Mouse (Mus musculus): ENCODE measurements around the gene Bcar3. TPM values are rescaled to one million over a fixed set of nuclear protein-coding genes. Genes with fewer than 3 reads are reported as not detected.
"Not testable (repeated sequence)": the region's sequence is repeated elsewhere in the genome, so short reads cannot be mapped to it uniquely, and the experiment has no call there.

The Bcar3 gene
- total RNA-seq, 2 experiments from 2014 or later, result 9.3 to 10.0 TPM

DNA sequence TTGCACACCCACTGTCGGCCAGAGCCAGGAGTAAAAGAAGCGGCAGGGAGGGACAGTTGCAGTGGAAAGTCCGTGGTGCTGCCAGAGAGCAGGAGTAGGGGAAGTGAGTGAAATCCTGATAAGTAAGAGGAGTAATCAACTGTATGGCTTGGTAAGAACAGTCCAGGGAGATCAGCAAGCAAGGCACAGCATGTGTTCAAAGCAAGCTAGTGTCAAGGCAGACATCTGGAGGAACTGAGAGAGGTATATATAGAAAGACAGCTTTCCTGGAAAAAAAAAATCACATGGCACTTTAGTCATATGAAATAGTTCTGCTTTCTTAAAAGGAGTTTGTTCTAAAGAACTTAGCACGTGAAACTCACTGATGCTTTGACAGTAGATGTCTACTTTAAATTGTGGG, 78.7 kb downstream of the Bcar3 start:
- DNase-seq, result no peak
- intact Hi-C loops (cut with DNase I), result no loop called here

DNA sequence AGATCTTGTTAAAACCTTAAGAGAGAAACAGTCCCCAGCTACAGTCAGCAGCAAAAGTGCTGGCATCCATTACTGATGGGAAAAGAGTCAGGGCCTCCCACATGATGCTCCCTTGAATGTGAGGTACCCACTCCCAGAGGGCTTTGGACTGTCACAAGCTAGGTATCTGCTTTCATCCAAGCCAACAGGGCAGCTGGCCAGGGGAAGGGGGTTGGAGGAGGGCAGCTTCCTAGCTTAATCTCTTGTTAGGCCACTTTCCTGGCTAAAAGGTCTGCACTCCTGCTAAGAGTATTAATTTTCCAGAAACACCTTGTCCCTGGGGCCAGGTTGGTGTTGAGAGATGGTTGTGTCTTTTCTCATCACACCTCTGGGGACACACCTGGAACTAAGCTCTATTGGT, 82.1 kb downstream of the Bcar3 start:
- intact Hi-C loops (cut with DNase I), result no loop called here
- no peak for DNase-seq

DNA sequence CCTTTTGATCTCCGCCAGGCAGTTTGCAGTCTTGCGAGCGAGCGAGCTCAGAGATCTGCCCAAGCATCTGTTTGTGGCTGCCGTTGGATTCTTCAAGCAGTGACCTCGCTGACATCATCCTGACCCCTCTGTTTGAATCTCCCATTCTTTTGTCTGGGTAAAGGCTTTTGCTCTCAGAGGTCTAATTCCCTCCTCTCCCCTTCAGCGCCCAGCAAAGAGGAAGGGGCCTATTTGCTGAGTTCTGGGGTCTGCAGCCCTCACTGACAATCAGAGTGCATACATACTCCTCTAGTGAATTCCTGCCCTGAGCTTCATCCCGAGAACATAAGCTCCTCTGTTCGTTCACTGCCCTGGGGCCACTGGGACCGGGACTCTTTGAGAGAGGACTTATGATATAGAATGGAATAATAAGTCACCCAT, 82.5 kb downstream of the Bcar3 start:
- peak; percentile 24 to 39 for DNase-seq
- intact Hi-C loops (cut with DNase I), result no loop called here

DNA sequence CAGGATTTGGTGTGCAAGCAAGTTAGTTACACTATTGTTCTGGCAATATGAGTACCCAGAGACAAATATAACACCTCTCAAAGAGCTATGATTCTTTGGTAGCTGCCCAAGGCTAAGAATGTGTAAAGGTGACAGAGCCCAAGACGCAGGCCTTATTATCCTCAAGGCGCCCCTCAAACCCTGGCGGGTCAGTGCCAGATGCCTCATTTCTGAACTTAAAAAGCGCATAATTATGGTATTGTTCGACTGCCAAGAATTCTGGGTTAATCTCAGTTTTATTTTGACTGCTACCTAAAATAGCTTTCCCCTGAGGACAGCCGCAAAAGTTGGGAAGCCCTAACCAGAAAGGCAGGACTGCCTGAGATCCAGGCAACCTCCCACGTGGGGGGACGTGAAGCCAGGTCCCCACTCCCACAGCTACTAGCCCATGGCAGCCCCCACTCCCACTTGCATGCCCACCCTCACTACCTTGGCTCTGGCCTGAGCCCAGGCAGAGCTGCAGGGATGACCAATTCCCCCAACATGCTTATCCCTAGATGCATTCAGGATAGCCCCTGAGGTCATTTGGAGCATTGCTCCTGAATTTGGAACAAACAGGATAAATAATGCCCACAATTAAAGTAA, 83.0 kb downstream of the Bcar3 start:
- peak; percentile 14 to 28 for DNase-seq

DNA sequence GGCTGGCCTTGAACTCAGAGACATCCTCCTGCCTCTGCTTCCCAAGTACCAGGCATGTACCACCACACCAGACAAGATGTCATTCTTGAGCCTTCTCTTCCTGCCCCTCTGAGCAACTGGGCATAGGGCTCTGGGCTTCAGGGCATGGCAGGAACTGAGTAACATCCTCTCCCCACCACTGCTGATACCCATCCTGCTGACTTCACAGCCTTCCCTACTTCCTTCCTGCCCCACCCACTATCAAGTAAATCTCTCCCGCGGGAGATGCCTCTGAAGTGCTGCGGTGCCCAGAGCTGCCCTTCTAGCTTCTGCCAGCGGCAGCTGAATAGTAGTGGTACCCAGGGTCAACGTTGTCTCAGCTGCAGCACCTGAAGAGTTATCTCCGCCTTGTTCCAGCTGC, 84.7 kb downstream of the Bcar3 start:
- intact Hi-C loops (cut with DNase I), result no loop called here
- DNase-seq, result no peak

More for the DNA sequence above, 83.0 kb downstream of the Bcar3 start:
- intact Hi-C loops (cut with DNase I), result no loop called here

DNA sequence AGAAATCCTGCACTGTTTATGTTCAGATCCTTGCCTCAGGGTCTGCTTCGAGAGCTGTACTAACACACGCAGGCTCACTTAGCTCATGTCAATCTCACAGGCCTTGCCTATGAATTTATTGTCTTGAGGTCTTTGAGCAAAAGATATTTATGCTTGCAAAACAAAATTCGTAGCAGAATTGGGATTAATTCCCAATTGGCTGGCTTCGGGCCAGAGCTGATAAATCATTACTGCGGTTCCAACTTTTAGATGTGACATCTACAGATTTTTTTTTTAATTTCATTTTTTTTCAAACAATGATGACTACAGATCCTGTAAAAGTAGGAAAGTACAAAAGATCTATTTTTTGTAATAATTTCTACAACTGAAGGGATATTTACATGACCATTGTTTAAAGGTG, 86.8 kb downstream of the Bcar3 start:
- DNase-seq, result no peak
- intact Hi-C loops (cut with DNase I), result no loop called here

DNA sequence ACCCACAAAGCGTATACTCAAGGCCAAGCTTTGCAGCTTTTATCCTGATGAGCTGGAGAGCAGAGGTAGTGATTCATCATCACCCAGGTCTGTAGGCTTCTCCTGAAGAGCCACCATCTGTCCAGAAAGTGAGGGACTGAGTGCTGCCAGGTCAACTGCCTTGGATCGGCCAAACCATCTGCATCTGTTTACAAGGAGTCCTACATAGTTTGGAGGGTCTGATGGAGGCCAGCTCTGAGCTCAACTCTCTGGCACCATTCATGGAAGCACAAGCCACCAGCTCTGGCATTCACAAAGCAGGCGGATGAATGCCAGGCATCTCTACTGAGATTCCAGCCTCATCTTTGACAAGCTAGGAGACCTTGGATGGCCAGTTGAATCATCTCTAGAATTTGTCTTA, 87.7 kb downstream of the Bcar3 start:
- intact Hi-C loops (cut with DNase I), result no loop called here

DNA sequence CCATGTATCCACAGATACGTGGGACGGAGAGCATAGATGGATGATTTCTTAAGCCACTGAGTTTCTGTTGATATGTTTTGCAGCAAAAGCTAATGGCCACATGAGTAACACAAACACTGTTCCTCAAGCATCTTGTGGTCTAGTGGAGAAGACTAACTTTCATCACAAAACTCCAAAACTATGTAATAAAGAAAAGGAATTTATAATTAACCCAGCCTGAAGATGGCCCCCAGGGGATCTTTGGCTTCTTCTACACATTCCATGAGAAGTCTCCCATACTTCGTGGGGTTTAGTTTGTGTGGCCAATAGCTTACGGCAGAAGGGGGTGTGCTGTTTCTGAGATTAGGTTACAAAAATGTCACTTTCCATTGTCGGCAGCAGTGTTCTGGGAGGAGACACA, 92.5 kb downstream of the Bcar3 start:
- intact Hi-C loops (cut with DNase I), result no loop called here
- DNase-seq, result no peak

More for the DNA sequence above, 87.7 kb downstream of the Bcar3 start:
- no peak for DNase-seq

DNA sequence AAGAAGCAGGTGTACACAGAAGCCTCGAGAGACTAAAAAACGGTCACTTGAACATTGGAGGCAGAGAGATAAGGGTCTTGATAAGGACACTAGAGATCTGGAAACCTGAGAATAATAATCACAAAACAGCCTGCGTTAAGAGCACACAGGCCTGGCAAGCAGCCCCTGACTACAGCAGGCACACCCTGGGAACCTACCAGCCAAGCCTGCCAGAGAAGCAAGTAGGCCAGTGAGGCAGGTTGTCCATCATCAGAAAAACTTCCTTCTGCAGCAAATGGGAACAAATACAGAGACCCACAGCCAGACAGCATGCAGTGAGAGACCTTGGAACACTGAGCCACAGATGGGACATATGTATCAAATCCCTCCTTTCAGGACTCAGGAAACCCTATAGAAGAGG, 93.8 kb downstream of the Bcar3 start:
- no peak for DNase-seq
- intact Hi-C loops (cut with DNase I), result no loop called here

DNA sequence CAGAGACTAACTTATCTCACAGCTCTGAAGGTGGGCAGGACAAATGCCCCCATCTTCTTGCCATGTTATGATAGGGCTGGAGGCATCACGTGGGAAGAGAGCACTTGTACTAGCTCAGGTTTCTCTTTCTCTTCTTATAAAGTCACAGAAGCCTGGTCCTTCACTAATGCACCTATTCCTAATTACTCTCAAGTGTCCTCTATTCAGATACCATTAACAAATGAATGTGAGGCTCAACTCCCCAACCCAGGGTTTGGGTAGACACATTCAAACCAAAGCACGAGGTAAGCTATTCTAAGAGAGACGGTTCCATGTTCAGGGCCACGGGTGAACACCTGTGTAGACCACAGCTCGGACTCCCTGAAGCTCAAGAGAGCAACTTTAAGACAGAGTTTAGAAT, 96.0 kb downstream of the Bcar3 start:
- intact Hi-C loops (cut with DNase I), result no loop called here
- DNase-seq, result no peak

DNA sequence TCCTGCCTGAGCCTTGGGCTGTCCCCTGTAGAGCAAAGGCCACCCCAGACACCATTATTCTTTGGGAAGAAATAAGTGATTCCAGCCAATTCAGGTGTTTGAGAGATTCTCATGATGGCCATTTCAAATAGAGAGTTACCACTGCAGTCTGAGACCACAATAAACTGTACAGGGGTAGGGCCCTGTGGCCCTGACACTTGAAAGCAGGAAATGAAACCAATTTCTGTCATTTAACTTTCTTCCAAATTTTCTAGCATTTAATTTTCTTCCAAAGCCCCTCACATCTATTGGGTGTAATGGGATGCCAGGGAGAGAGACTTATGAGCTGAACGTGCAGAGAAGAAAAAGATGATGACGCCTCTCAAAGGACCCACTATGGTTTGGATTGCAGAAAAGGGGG, 97.2 kb downstream of the Bcar3 start:
- no peak for DNase-seq
- intact Hi-C loops (cut with DNase I), result no loop called here

DNA sequence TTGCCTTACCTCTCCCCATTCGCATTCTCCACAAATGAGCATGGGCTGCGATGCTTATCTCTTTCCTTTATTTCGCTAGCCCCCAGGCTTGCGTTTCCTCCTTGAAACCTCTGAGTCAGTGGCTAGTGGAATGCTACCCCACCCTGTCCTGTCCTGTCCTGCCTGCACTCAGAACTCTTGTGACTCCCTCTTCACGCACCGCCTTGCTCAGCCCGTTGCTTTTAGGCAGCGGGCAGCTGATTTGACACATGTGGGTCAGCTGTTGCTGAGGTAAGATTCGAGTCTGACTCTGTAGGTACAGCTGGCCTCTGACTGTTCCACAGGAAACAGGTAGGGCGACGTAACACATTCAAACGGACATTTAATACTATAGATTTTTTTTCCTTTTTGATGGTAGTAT, 97.9 kb downstream of the Bcar3 start:
- DNase-seq, result no peak
- intact Hi-C loops (cut with DNase I), result no loop called here

DNA sequence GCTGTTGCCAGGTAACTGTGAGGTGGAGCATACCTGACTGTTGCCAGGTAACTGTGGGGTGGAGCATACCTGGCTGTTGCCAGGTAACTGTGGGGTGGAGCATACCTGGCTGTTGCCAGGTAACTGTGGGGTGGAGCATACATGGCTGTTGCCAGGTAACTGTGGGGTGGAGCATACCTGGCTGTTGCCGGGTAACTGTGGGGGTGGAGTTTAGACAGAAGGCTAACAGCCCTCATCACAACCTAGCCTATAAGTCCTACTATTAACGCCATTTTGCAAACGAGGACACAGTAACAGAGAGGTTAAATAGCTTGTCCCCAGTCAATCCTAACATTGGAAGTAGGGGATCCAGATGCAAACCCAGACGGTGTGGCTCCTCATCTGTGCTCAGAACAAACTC, 99.5 kb downstream of the Bcar3 start:
- intact Hi-C loops (cut with DNase I); DNase-seq: not testable (repeated sequence)

DNA sequence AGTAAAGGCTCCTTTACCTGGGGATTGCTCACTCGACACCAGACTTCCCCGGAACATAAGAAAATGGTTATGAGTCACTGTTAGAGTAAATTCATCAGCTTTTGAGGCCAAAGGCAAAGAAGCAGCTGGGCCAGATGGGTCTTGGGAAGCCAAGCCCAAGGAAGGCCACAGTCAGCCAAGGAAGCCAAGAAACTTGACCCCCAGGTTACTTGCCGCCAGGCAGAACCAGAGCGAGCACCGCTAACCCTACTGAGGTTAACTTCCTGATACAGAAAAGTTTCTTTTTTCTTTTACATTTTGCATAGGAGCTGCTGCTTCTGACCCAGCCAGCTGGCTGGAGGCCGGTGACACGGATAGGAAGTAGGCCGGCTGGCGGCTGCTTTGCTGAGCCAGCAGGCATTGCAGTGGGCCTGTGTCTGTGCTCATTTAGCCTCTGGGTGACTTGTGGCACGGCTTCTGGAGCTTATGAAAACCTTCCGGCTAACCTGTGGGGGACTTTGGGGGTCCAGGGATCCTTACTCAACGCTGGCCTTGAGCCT, 100.0 kb downstream of the Bcar3 start:
- intact Hi-C loops (cut with DNase I), result no loop called here
- DNase-seq, result no peak

DNA sequence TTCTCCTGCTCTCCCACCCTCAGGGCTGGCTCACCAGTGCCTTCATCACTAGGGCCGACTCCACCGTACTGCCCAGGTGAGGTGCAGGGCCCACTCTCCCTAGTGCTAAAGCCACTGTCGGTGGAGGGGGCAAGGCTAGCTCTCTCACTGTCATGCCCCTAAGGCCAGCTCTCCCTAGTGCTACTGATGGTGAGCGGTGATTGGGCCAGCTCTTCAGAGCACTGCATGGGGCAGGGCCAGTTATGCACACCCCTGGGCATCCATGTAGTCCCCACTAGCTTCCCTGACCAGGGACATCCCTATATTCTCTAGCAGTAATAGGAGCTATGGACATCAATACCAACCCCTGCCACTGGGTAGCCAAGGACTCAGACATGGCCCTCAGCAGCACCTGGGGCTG, 103.0 kb downstream of the Bcar3 start:
- no peak for DNase-seq
- intact Hi-C loops (cut with DNase I), result no loop called here

DNA sequence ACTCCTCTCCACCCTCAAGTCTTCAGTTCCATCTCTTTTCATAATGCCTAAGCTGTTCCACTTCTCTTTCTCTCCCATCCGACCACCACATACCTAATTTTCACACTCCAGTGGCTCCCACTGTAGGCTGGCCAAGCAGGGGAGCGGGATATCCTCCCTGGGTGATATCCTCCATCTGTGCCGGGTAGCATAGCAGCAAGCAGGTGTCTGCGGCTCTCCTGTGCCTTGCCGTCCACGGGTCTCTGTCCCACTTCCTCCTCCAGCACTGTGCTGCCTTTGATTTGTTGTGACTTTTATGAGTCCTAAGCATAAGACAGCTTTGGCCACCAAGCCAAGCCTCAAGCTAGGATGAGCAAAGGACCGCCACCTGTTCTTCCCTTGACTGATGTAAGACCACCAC, 103.5 kb downstream of the Bcar3 start:
- intact Hi-C loops (cut with DNase I), result no loop called here
- no peak for DNase-seq

DNA sequence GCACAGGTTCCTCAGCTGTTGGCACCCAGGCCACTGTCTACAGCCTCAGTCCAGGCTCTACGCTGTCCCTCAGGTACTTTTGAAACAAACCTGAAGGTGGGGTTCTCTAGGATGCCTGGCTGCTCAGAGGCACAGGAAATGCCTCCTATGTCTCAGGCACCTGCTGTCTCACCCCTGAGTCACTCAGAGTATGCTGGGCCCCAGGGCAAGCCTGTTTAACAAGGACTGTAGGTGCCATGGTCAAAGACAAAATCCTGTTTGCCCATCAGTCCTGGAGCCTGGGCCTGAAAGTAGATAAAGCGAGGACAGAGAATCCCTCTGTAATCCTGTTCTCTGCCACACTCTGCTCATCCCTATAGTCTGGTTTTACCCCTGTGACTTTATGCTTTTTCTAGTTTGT, 107.1 kb downstream of the Bcar3 start:
- intact Hi-C loops (cut with DNase I), result no loop called here
- DNase-seq, result no peak

DNA sequence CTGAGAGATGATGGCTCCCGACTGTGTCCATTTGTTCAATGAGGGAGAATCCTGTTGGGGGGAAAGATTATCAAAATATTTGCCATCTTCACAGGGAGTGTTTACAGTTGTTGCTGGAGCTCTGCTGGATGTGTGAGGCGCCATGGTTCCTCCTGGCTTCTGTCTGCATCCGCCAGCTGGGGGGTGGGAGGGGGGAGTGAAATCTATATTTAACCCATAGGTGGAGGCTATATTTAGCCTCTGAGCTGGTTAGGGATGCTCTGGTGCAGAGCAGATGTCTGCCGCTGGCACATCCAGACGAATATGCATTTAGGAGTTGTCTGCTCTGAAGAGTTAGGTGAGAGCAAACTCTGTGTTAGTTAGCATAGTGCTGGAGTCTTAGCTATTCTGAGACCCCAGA, 108.2 kb downstream of the Bcar3 start:
- intact Hi-C loops (cut with DNase I), result no loop called here
- DNase-seq, result no peak

DNA sequence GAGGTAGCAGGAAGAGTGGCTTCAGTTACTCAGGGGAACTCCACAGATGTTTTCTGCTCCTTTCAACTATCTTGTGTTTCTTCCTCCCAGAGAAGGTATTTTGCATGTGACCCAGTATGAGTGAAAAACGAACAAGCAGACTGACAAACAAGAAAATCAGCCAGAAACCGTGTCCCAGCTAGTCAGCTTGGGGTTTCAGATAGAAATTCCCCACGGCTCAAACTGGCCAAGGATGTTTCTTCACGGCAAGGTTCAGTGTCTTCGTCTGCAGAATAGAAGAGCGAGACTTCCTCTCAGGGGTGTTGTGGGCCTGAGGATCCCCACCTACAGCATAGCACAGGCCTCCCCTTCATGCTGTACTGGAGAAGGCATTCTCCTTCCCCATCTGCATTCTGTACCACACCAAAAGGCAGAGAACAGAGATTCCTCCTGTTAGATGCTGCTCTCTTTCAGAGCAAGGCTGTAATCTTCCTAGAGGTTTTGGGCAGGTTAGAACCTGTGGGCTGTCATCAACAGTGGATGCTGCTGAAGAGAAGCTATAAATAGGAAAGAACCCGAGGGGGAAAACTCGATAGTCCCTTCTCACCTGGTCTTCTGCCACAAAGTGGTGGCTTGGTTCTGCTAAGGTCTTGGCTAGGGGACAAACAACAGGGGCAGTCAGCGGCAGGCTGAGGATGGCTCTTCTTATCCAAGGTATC, 110.1 kb downstream of the Bcar3 start:
- intact Hi-C loops (cut with DNase I), result no loop called here
- DNase-seq, result no peak

DNA sequence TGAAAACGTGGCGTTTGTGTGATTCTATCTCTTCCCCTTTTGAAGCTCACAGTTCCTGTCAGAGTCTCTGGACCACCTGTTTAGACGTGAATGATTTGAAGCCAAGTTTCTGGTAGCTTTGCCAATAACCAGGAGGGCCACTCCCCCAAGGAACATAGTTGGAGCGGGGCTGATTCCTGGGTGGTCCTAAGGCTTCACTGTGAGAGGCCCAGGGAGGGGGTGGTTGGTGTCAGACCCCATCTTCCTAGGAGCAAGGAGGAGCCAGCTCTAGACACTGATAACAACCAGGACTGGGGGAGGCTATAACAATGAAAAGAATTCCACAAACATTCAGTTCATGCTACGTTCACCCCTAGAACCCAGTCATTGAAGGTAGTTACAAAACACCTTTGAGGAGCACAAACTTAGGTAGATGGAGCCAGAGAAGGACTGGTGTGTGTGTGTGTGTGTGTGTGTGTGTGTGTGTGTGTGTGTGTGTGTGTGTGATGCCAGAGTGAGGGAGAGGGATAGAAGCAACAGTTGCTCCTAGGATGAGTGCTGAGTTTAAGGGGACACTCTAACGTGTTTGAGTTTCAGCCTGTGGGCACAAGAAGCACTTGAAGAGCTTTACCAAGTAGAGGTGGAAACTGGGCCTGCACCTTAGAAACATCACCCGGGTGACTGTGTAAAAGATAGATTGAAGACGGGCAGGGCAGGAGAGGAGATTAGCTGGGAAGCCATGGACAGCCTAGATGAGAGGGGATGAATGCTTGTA, 111.4 kb downstream of the Bcar3 start:
- intact Hi-C loops (cut with DNase I), result no loop called here
- DNase-seq, result no peak

DNA sequence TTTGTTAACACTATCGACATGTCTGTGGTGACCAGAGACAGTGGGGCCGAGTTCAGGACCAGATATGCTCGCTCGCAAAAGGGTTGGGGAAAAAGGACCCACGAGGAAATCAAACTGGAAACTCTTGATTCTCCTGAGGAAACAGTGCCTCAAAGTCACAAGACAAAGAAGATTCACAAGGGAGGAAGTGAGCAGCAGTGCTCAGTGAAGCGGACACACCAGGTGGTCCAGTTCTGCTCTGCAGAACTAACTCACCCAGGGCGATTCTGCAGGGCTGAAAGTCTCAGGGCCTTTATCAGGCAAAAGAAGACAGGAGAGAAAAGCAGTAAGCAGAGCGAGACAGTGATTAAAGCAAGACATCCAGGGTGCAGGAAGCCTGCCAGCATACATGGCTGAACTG, 112.5 kb downstream of the Bcar3 start:
- DNase-seq, result no peak
- intact Hi-C loops (cut with DNase I), result no loop called here

DNA sequence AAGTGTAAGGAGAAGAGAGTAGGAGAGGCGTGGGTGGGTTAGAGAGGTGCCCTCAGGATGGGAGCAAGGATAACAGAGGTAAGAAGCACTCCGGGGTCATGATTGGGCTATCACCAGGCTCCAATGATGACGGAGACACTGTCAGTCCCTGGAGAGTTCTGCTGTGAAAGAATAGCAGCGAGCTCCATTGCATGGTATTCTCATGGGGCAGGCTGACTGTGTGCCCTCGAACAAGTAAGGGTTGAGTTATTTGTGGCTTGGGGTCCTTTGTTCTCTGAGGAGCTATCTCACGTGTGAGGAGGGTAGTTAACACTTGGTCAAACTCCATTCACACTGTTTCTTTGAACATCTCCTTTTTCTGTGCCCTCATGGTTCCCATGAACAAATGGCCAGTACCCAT, 113.8 kb downstream of the Bcar3 start:
- no peak for DNase-seq
- intact Hi-C loops (cut with DNase I), result no loop called here

Measured in heart, postnatal 10 days (tissue).